Mouse (Mus musculus) inflammation-experienced regulatory T-cells, adult 16 weeks (primary cell): ENCODE measurements around the gene Olfr391-ps. TPM values are rescaled to one million over a fixed set of nuclear protein-coding genes. Genes with fewer than 3 reads are reported as not detected.

Experiments
- polyA plus RNA-seq: library from polyadenylated mRNA; unstranded; fragments of 100-300 nt; shearing (Covaris generic); gene quantifications from one replicate; pipeline ENCODE4 v1.2.1, GENCODE M21; 2017

Gene Olfr391-ps
- not detected for polyA plus RNA-seq

GRCm38 (mm10) chr11:73802952-73803351 lies at the start of gene Olfr391-ps:
TSS of gene Olfr391-ps (minus strand) at chr11:73803052.

GRCm38 (mm10) chr11:73851354-73851753 lies 48.5 kb upstream of the Olfr391-ps start, which contains the start of gene Olfr393:
TSS of gene Olfr393 (minus strand) at chr11:73851454.

GRCm38 (mm10) chr11:73816949-73817348 lies 14.1 kb upstream of the Olfr391-ps start, which contains the start of gene Olfr392:
TSS of gene Olfr392 (minus strand) at chr11:73817049.

GRCm38 (mm10) chr11:73782664-73783063 lies 20.2 kb downstream of the Olfr391-ps start, which contains the start of gene Olfr390:
TSS of gene Olfr390 (plus strand) at chr11:73782964.

GRCm38 (mm10) chr11:73780613-73781012 lies 22.2 kb downstream of the Olfr391-ps start, which contains the start of gene Olfr389:
TSS of gene Olfr389 (minus strand) at chr11:73780713.

Other genes starting within 250 kb of the Olfr391-ps start
- gene Olfr385, start 210.0 kb downstream of the Olfr391-ps start, polyA plus RNA-seq: not detected
- not detected for gene Olfr384, start 204.5 kb downstream of the Olfr391-ps start, polyA plus RNA-seq
- not detected for gene Zfp735, start 114.3 kb downstream of the Olfr391-ps start, polyA plus RNA-seq
- gene Olfr389, start 22.3 kb downstream of the Olfr391-ps start, polyA plus RNA-seq: not detected
- gene Olfr390, start 20.1 kb downstream of the Olfr391-ps start, polyA plus RNA-seq: not detected
- gene Olfr392, start 14.0 kb upstream of the Olfr391-ps start, polyA plus RNA-seq: not detected
- gene Olfr393, start 48.4 kb upstream of the Olfr391-ps start, polyA plus RNA-seq: not detected
- gene Olfr394, start 87.7 kb upstream of the Olfr391-ps start, polyA plus RNA-seq: not detected
- not detected for gene Olfr395, start 106.2 kb upstream of the Olfr391-ps start, polyA plus RNA-seq
- not detected for gene Olfr23, start 133.6 kb upstream of the Olfr391-ps start, polyA plus RNA-seq
- gene Olfr397, start 157.8 kb upstream of the Olfr391-ps start, polyA plus RNA-seq: not detected
- 0.06 TPM for gene Olfr398, start 187.4 kb upstream of the Olfr391-ps start, polyA plus RNA-seq